Mouse (Mus musculus): ENCODE data around the gene Serpini1.

- TF ChIP-seq POLR2A (IDR thresholded peaks at IDR 0.05; ENCODE audit: low read depth, low read length) (no peak), CTCF (IDR thresholded peaks at IDR 0.05; ENCODE audit: extremely low read depth, insufficient read depth, insufficient read length, insufficient replicate concordance) (no peak)
These were observed 67.3 kb downstream of the Serpini1 start for GRCm38 (mm10) chr3:75624627-75625026.
